Mouse (Mus musculus) small intestine, adult 2 months (tissue): ENCODE results near the gene Ier5.

Experiments used
- CTCF ChIP-seq: fragments of 200-500 bp; IDR thresholded peaks from 2 replicates; pipeline ENCODE4 v1.5.1; 2012; ENCODE audit warnings: low read depth, mild to moderate bottlenecking, control low read depth, inconsistent platforms, low read length, moderate library complexity, mixed read lengths; ENCODE audit not compliant: insufficient replicate concordance, insufficient read length; ENCODE audit errors: extremely low read depth
- POLR2A ChIP-seq: fragments of 200-500 bp; IDR thresholded peaks from 2 replicates; pipeline ENCODE4 v1.6.1; 2012; ENCODE audit warnings: low read depth, mild to moderate bottlenecking, control low read depth, inconsistent platforms, low read length, moderate library complexity

DNA sequence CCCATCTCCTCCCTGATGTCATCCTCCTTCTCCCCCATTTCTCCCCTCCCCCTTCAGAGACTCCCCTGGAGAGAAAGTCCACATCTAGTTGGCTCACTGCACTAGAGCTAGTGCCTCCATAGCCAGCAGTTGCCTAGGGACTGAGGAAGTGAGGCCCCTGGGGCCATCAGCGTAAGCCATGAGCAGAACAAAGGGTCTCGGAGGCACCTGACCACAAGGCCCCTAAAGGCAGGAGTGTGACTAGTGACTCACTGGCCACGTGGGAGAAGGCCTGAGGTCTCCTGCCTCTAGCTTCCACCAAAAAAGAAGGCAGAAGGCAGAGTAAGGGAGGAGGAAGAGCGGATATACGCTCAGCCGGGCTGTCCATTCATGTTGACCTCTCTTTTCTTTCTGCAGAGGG is 25.5 kb downstream of the Ier5 start:
- TF ChIP-seq CTCF (no peak), POLR2A (no peak)
